Comparison of ENCODE assay signal across 25 mouse cellular contexts in genomic region chr8:83599814-83600213, GRCm38 (mm10). TPM values are rescaled to one million over a fixed set of nuclear protein-coding genes. Genes with fewer than 3 reads are reported as not detected.
DNase-seq lines count a peak whose midpoint lies in the region; ATAC-seq and TF ChIP-seq lines count a peak whose summit lies in the region.
"Had no signal": no experiment of that assay in that cellular context is flagged by ENCODE, and none has a peak within 500 bp of the region (broad histone marks: within the 10 kb centered on the region; RNA-seq: fewer than 3 reads in every experiment).

No protein-coding gene starts in this region.

- no peak for TF ChIP-seq CTCF in liver, embryonic 14.5 days (IDR thresholded peaks at IDR 0.05; ENCODE audit: low read depth)
- TF ChIP-seq CTCF in stomach, postnatal 0 days (IDR thresholded peaks at IDR 0.05; ENCODE audit: low read depth), result no peak

- H3K4me3 ChIP-seq in erythroblast, embryonic 14.5 days (replicated peaks), result peak overlapping the region; percentile 37
- H3K4me3 ChIP-seq in liver, embryonic 14.5 days (ENCODE audit: insufficient read depth in 1 of 2, low read depth in 2 of 2, low read length in 2 of 2), result peak overlapping the region; percentile 6 to 7; a peak in 3 of 4 replicates
- H3K4me3 ChIP-seq in stomach, postnatal 0 days (ENCODE audit: low read depth, low read length), result no peak overlapping the region
- H3K4me3 ChIP-seq: embryonic facial prominence, embryonic 12.5 days; hindbrain, embryonic 12.5 days; left cerebral cortex, adult 2 months; limb, embryonic 15.5 days; midbrain, embryonic 12.5 days had no signal

- no peak for TF ChIP-seq EP300 in liver, embryonic 14.5 days (IDR thresholded peaks at IDR 0.05; ENCODE audit: low read depth)
- TF ChIP-seq EP300 in stomach, postnatal 0 days (optimal IDR thresholded peaks at IDR 0.05), result peak; percentile 23

- ATAC-seq in liver, embryonic 14.5 days (ENCODE audit: insufficient read depth), result peak; percentile 56
- no peak for ATAC-seq in stomach, postnatal 0 days (ENCODE audit: low FRiP score, low TSS enrichment)
- ATAC-seq: forebrain, embryonic 14.5 days; intestine, postnatal 0 days had no signal

- H3K4me2 ChIP-seq in liver, embryonic 14.5 days (ENCODE audit: low read depth), result peak overlapping the region; percentile 65
- H3K4me2 ChIP-seq in stomach, postnatal 0 days (replicated peaks; ENCODE audit: low read depth), result no peak overlapping the region
- H3K4me2 ChIP-seq: embryonic facial prominence, embryonic 12.5 days; heart, embryonic 11.5 days; hindbrain, embryonic 12.5 days; limb, embryonic 15.5 days; midbrain, embryonic 12.5 days had no signal

- H3K4me1 ChIP-seq in erythroblast, embryonic 14.5 days (ENCODE audit: control insufficient read depth), result peaks cover 65% of the 10 kb centered on the region
- H3K4me1 ChIP-seq in liver, embryonic 14.5 days (replicated peaks; ENCODE audit: control insufficient read depth in 2 of 2, insufficient read depth in 2 of 2, low read length in 1 of 2), result peaks cover 40 to 52% of the 10 kb centered on the region in 2 experiments
- H3K4me1 ChIP-seq in stomach, postnatal 0 days (replicated peaks; ENCODE audit: control insufficient read depth, insufficient read depth), result 0 out of 2 replicates have a peak, but pooled peaks cover 2% of the 10 kb centered on the region
- H3K4me1 ChIP-seq: embryonic facial prominence, embryonic 12.5 days; hindbrain, embryonic 12.5 days had no signal

- peak overlapping the region; percentile 97 for H3K27ac ChIP-seq in liver, embryonic 14.5 days
- H3K27ac ChIP-seq in stomach, postnatal 0 days (replicated peaks), result peak overlapping the region; percentile 18; the same call in 1 of the 2 replicates
- H3K27ac ChIP-seq: embryonic facial prominence, embryonic 12.5 days; hindbrain, embryonic 12.5 days; left cerebral cortex, adult 2 months; limb, embryonic 15.5 days; midbrain, embryonic 12.5 days had no signal

- no peaks in the 10 kb centered on the region for H3K27me3 ChIP-seq in erythroblast, embryonic 14.5 days (ENCODE audit: control insufficient read depth)
- H3K27me3 ChIP-seq in liver, embryonic 14.5 days (ENCODE audit: control insufficient read depth, insufficient read depth, low read length), result no peaks in the 10 kb centered on the region
- H3K27me3 ChIP-seq in stomach, postnatal 0 days (ENCODE audit: control insufficient read depth, insufficient read depth, low read length), result no peaks in the 10 kb centered on the region
- H3K27me3 ChIP-seq: embryonic facial prominence, embryonic 12.5 days; hindbrain, embryonic 12.5 days; limb, embryonic 15.5 days; midbrain, embryonic 12.5 days had no signal

- peaks cover 24% of the 10 kb centered on the region for H3K36me3 ChIP-seq in erythroblast, embryonic 14.5 days (ENCODE audit: control insufficient read depth)
- no peaks in the 10 kb centered on the region for H3K36me3 ChIP-seq in liver, embryonic 14.5 days (replicated peaks; ENCODE audit: control insufficient read depth, insufficient read depth, low read depth)
- H3K36me3 ChIP-seq in stomach, postnatal 0 days (ENCODE audit: control insufficient read depth, insufficient read depth, low read length), result no peaks in the 10 kb centered on the region
- H3K36me3 ChIP-seq: embryonic facial prominence, embryonic 12.5 days; hindbrain, embryonic 12.5 days; limb, embryonic 15.5 days; midbrain, embryonic 12.5 days had no signal

- H3K9ac ChIP-seq in liver, embryonic 14.5 days (replicated peaks), result peak overlapping the region; percentile 61
- H3K9ac ChIP-seq in stomach, postnatal 0 days (ENCODE audit: low read length), result no peak overlapping the region
- H3K9ac ChIP-seq: embryonic facial prominence, embryonic 12.5 days; hindbrain, embryonic 12.5 days; limb, embryonic 15.5 days; midbrain, embryonic 12.5 days had no signal

- DNase-seq in T-cell, adult 2 months (ENCODE audit: low spot score), result peak; percentile 12
- DNase-seq in liver, embryonic 14.5 days (ENCODE audit: low read depth in 3 of 3, low spot score in 3 of 3), result no peak
- no peak for DNase-seq in stomach, postnatal 0 days (ENCODE audit: low spot score)
- DNase-seq in adrenal gland, adult (ENCODE audit: inconsistent age in 2 of 2, low spot score in 1 of 2), result no peak
- DNase-seq in B cell, adult 2 months, result no peak
- DNase-seq in adipocyte (ENCODE audit: low spot score), result no peak
- DNase-seq: adrenal gland, adult 8-10 months; cerebellum, adult 18-20 months; cerebellum, postnatal 14 days; gastrocnemius, postnatal 10 days; heart, postnatal 14 days; kidney, postnatal 4 days; layer of hippocampus, adult 9-11 months; left cerebral cortex, postnatal 4 days; right cerebral cortex, postnatal 14 days; thymus, postnatal 14 days had no signal

- H3K9me3 ChIP-seq in erythroblast, embryonic 14.5 days (ENCODE audit: control insufficient read depth, low read length), result no peaks in the 10 kb centered on the region
- no peaks in the 10 kb centered on the region for H3K9me3 ChIP-seq in liver, embryonic 14.5 days (ENCODE audit: control insufficient read depth, low read length)
- H3K9me3 ChIP-seq in stomach, postnatal 0 days (ENCODE audit: control insufficient read depth, low read length), result no peaks in the 10 kb centered on the region
- H3K9me3 ChIP-seq: embryonic facial prominence, embryonic 12.5 days; hindbrain, embryonic 12.5 days; limb, embryonic 15.5 days; midbrain, embryonic 12.5 days had no signal

RNA-seq across cellular contexts. Expression of gene Tecr, which starts 8.0 kb away (rescaled TPM):
- 33.6 and 58.0 TPM in 2 replicates for polyA plus RNA-seq in erythroblast, embryonic 14.5 days (2012)
- polyA plus RNA-seq in liver, embryonic 14.5 days (2012; rRNA removed), result 176 and 217 TPM in 2 replicates
- polyA plus RNA-seq in liver, embryonic 14.5 days (2014; fragmentation: Nextera tagmentation; extraction: Ambion mirVana), result 294 and 325 TPM in 2 replicates
- 413 and 424 TPM in 2 replicates for polyA plus RNA-seq in stomach, postnatal 0 days (2015; fragmentation: Nextera tagmentation; extraction: Ambion mirVana)

RNA-seq across cellular contexts. Expression of gene Dnajb1, which starts 8.2 kb away (rescaled TPM):
- polyA plus RNA-seq in erythroblast, embryonic 14.5 days (2012), result 20.5 and 20.7 TPM in 2 replicates
- polyA plus RNA-seq in liver, embryonic 14.5 days (2012; rRNA removed), result 26.1 and 32.7 TPM in 2 replicates
- polyA plus RNA-seq in liver, embryonic 14.5 days (2014; fragmentation: Nextera tagmentation; extraction: Ambion mirVana), result 37.6 and 37.8 TPM in 2 replicates
- 36.9 and 39.9 TPM in 2 replicates for polyA plus RNA-seq in stomach, postnatal 0 days (2015; fragmentation: Nextera tagmentation; extraction: Ambion mirVana)

RNA-seq across cellular contexts. Expression of gene Ndufb7, which starts 33.3 kb away (rescaled TPM):
- 76.6 and 87.5 TPM in 2 replicates for polyA plus RNA-seq in erythroblast, embryonic 14.5 days (2012)
- polyA plus RNA-seq in liver, embryonic 14.5 days (2012; rRNA removed), result 160 and 197 TPM in 2 replicates
- polyA plus RNA-seq in liver, embryonic 14.5 days (2014; fragmentation: Nextera tagmentation; extraction: Ambion mirVana), result 283 and 290 TPM in 2 replicates
- 327 and 344 TPM in 2 replicates for polyA plus RNA-seq in stomach, postnatal 0 days (2015; fragmentation: Nextera tagmentation; extraction: Ambion mirVana)

RNA-seq across cellular contexts. Expression of gene Gipc1, which starts 52.7 kb away (rescaled TPM):
- 7.9 and 10.0 TPM in 2 replicates for polyA plus RNA-seq in erythroblast, embryonic 14.5 days (2012)
- polyA plus RNA-seq in liver, embryonic 14.5 days (2012; rRNA removed), result 22.5 and 27.2 TPM in 2 replicates
- 32.5 and 34.7 TPM in 2 replicates for polyA plus RNA-seq in liver, embryonic 14.5 days (2014; fragmentation: Nextera tagmentation; extraction: Ambion mirVana)
- polyA plus RNA-seq in stomach, postnatal 0 days (2015; fragmentation: Nextera tagmentation; extraction: Ambion mirVana), result 171 and 183 TPM in 2 replicates
